Mouse (Mus musculus) heart, postnatal 10 days (tissue): ENCODE data around the gene Celf1. TPM values are rescaled to one million over a fixed set of nuclear protein-coding genes. Genes with fewer than 3 reads are reported as not detected.

Experiments used
- DNase-seq, 2 experiments: peaks; one replicate each; pipeline ENCODE4 v3.0.0; 2021
- intact Hi-C: fragments of 180-260 bp; cut with DNase I; formaldehyde crosslinking; loops from one replicate; pipeline ENCODE4 v1.15.1; 2025
- total RNA-seq, 2 experiments: library from RNA; stranded (reverse); gene quantifications; 2 replicates each; pipeline ENCODE4 v1.2.3; 2021

The Celf1 gene
- total RNA-seq, 2 experiments from 2014 or later: 111 to 119 TPM

DNA sequence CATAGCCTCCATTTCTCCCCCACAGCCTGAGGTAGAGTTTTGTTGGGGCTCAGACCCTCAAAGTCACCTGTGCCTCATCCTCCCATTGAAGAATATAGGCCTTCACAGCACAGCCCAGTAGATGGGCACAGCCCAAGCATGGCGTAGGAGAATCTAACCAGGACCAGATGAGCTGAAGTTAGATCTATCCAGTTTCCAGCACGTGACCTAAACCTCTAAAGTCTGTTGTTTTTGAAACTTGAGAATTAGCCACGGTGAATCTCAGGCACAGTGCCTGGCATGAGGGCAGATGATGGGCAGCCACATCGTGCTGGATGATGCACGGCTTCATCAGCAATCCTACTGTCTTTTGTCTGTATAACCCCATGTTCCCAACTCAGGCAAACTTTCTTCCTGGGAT lies 118.3 kb downstream of the Celf1 start:
- intact Hi-C loops: no loop called here
- DNase-seq: no peak

GRCm38 (mm10) chr2:91059376-91059775 lies 119.2 kb downstream of the Celf1 start:
- intact Hi-C loops: no loop called here
- no peak for DNase-seq

DNA sequence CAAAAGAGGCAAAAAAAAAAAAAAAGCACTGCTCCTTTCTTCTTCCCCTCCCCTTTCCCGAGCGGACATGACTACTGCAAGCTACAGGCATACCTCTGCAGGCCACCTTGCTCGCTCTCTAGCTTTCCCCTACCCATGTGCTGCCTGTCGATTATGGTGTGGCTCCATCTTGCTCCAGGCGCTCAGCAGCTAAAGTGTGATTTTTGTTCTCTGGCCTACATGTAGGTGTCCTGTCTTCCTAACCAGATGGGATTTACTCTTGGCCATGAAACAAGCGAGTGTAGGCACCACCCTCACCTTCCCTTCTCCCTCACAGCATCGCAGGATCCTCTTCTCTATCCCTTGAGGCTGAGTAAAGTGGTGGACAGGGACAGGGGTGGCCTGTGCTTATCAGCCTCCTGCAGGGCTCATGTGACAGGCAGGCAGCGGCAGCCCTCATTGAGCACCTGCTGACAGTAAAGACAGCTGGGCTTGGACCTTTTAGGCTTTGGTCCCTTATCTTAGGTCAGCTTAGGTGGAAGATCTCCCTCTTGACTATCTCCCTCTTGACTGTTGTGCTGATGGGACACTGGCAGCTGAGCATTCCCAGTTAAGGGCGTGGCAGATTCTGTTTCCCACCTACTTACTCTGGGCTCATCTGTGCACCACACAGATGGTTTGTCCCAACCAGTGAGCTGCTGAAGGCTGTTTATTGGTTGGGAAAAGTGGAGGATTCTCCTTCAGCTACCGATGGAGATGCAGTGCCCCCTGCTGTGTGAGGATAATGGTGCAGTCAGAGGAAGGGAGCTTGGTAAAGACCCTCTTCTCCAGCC lies 120.6 kb downstream of the Celf1 start:
- intact Hi-C loops: loop anchor here (2.0 kb wide), 1 partner anchor 194 kb away; no protein-coding TSS in a partner anchor
- peak; percentile 62 to 78 for DNase-seq

- peak; percentile 83 to 85 for DNase-seq
- intact Hi-C loops: loop anchor here (2.0 kb wide), 1 partner anchor 195 kb away; no protein-coding TSS in a partner anchor
These were observed 121.8 kb downstream of the Celf1 start for GRCm38 (mm10) chr2:91061849-91062481.

DNA sequence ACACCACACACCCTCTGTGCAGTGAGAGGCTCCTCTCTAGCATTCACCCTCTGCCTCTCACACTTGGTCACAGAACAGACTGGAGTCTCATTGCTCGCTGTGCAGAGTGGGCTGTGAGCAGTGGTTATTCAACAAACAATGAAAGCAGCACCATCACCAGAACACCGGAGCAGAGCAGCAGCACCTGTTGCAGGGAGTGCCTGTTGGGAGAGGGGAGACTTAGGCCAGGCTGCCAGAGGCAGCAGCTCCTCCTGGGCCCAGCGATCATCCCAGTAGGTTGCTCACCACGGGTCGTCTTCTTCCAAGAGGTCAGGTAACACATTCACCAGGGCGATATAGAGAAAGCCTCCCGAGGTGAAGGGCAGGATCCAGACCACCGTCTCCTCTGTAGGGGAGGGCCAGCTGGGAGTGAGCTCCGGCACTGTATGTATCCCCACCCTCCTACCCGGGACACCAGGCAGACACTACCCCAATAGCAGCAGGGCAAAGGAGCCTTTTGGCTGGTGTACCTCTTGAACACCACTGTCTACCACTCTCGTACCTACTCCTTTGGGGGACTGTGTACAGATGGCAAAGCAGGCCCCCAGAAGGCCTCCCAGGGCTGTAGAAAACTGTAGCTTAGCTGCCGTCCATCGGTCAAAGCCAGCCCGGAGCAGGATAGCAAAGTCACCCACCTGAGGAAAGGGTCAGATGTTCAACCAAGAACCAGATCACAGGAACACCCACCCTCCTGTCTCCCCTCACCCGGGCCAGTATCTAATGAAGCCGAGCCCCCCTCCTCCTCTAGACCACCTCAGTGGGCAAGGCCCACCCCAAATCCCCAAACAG lies 122.8 kb downstream of the Celf1 start:
- intact Hi-C loops: no loop called here

DNA sequence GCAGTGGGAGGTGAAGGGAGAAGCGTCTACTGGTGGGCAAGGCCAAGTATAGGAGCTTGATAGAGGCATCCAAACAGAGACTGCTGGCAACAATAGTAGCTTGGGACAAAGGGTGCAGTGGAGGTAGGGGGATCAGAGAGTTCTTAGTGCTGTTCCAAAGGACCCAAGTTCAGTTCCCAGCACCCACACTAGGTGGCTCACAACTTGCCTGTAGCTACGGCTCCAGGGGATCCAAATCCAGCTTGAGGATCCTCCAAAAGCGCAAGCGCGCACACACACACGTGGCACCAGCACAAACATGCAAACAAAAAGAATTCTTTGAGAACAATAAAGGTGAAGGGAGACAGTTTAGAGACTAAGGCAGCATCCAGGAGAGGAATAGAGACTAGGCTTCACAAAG lies 124.0 kb downstream of the Celf1 start:
- intact Hi-C loops: no loop called here
- no peak for DNase-seq

More for the DNA sequence above, 122.8 kb downstream of the Celf1 start:
- DNase-seq: no peak

DNA sequence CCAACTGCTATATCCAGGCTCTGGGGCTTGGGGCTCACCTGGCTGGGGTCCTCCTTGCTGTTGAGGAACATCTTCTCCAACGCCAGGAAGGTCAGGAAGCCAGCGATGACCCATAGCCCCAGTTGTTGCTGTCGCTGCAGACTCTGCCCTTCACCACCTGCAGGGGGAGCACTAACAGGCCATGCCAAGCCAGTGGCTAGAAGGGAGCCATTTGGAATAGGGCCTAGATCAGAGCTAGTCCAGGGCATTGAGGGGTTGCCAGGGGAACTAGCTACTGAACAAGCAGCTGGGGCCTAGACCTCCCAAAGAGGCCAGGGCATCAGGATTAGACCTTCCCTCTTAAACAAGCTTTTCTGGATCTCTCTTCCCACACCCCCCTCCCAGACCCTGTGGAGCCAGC lies 125.4 kb downstream of the Celf1 start:
- DNase-seq: peak in 1 of 2 experiments; percentile 73
- intact Hi-C loops: no loop called here

DNA sequence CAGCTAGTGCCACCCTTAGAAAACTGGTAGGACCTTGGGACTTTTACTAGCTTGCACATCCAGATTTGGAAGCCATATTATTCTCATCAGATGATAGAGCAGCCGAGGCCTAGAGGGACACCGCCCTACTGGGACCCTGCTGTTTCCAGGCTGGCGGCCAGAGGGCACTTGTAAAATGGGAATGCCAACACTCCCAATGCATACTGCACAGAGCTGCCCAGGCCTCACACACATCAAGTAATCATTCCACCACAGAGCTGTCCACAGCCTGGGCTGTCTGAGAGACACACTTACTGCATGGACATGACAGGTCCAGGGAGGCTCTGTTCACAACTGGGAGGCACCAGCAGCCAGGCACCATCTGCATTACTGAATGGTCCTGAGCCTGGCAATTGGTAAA lies 126.3 kb downstream of the Celf1 start:
- peak; percentile 77 to 78 for DNase-seq
- intact Hi-C loops: no loop called here

DNA sequence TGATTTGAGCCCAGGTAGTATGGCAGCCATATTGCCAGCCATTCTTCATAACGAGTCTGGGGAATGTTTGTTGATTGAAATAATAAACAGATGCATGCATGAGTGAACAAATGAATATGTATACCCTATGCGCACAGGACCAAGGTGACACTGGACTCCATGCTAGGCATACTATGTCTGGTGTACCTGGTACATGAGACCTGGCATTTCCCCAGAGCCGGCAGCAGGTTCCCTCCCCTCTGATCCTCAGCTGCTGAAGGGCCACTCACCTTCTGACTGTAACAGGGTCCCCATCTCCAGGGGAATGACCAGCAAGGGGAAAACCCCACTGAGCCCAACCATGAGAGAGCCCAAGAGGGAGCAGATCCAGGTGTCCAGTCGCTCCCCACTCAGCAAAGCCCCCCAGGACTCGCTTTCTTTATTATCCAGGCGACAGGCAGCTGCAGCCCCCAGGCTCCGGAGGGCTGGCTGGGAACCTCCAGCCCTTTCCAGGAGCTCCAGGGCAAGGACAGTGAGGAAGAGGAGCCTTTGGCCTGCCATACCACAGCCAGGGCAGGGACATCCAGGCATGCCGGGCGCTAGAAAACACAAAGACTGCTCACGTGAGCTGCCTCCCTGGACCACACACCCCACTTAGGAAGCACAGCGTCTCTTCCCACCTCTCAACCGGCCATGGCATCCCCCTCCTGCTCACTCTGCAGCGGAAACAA lies 128.1 kb downstream of the Celf1 start:
- intact Hi-C loops: no loop called here
- DNase-seq: no peak

DNA sequence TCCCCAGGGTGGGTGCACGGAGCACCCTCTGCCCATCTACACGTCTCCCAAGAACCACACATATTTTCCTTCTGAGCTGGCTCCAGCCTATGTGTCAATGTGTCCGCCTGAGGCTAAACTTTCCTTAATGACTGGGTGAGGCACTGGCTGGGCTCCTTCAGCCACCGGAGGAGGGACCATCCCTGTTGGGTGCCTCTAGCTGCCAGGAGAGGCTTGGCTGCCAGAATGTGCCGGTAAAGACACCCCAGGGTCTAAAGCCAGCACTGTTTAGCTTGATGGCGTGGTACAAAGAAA lies 128.6 kb downstream of the Celf1 start:
- DNase-seq: no peak
- intact Hi-C loops: no loop called here

Other genes with a start within 250 kb of the Celf1 start
- gene Fnbp4, start 195.0 kb upstream of the Celf1 start, total RNA-seq: 10 to 100 TPM; 30.1 to 31.4 TPM
- 1 to 10 TPM; 1.2 to 1.6 TPM for gene Agbl2, start 157.7 kb upstream of the Celf1 start, total RNA-seq
- gene Mtch2, start 93.2 kb upstream of the Celf1 start, total RNA-seq: 100 to 1,000 TPM; 205 TPM
- 1 to 10 TPM; 6.2 to 6.6 TPM for gene C1qtnf4, start 54.5 kb upstream of the Celf1 start, total RNA-seq
- 10 to 100 TPM; 21.7 to 26.1 TPM for gene Kbtbd4, start 35.6 kb upstream of the Celf1 start, total RNA-seq
- 100 to 1,000 TPM; 693 to 709 TPM for gene Ndufs3, start 35.6 kb upstream of the Celf1 start, total RNA-seq
- gene Rapsn, start 95.2 kb downstream of the Celf1 start, total RNA-seq: 10 to 100 TPM; 15.4 to 19.8 TPM
- gene Psmc3, start 113.6 kb downstream of the Celf1 start, total RNA-seq: 100 to 1,000 TPM; 221 to 245 TPM
- 10 to 100 TPM; 27.7 to 31.9 TPM for gene Slc39a13, start 130.0 kb downstream of the Celf1 start, total RNA-seq
- gene Spi1, start 142.0 kb downstream of the Celf1 start, total RNA-seq: 1 to 10 TPM; 2.3 to 3.0 TPM
- gene Mybpc3, start 177.8 kb downstream of the Celf1 start, total RNA-seq: 1,000 to 10,000 TPM; 1,924 to 2,166 TPM
- gene Madd, start 243.5 kb downstream of the Celf1 start, total RNA-seq: 1 to 10 TPM; 5.2 to 6.3 TPM